Mouse (Mus musculus) ovary, adult 18-20 months (tissue): ENCODE results near the gene Olfr12.

Source experiments
- DNase-seq: peaks from one replicate; pipeline ENCODE4 v3.0.0; 2022; ENCODE audit warnings: low spot score, mixed read lengths

Olfr12 gene

DNA sequence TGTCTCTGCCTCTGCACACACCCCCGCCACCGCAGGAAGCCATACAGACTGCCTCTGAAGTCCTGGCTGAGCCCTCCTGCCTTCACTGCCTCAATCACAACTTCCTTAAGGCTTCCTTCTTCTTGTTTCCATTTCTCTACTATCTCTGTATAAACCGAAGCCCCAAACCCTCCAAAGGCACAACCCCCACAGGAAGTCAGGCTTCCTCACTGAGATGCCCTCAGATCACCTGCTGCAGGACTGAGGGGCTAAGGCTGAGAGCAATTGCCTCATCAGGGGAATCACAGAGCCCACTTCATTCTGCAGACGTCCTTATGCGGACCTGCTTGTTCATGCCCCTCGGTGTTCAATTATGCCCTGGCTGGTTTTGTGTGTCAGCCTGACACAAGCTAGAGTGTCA, 22.8 kb downstream of the Olfr12 start:
- no peak for DNase-seq

DNA sequence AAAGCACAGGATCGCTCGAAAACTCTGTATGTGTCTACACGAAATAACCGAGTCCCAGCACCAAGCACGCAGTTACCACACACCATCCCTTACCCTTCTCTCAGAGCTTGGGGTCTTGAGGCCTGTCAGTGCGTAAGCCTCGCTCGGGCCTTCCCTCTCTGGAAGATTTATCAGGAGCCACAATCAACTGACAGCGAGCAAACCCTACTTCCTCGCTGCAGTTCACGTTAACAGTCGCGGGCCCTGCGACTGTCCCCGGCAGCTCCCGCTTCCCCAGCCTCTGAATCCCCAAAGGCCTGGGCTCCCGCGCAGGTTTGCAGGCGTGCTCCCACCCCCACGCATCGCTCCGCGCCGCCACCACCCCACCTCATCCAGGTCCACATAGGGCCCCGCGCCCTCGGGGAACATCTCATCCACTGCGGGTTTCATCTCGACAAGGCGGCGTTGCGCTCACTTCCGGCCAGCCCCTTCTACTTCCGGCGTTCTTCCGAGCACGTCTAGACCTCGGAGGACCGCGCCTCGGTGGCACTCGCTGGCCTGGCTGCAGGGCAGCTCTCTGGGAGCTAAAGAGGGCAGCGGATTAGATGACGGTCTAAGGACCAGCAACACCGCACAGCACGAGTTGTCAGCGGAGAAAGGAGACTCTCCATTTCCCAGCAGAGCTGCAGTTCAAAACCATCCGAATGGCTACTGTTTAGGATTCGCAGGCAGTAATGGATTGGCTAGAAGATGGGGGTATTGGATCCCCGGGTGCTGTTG, 24.1 kb downstream of the Olfr12 start, which contains the start of gene Cops9:
Gene Cops9, minus strand, starts transcription at position 472 of the 759 bp plus-strand sequence.
- peak; percentile 80 for DNase-seq

DNA sequence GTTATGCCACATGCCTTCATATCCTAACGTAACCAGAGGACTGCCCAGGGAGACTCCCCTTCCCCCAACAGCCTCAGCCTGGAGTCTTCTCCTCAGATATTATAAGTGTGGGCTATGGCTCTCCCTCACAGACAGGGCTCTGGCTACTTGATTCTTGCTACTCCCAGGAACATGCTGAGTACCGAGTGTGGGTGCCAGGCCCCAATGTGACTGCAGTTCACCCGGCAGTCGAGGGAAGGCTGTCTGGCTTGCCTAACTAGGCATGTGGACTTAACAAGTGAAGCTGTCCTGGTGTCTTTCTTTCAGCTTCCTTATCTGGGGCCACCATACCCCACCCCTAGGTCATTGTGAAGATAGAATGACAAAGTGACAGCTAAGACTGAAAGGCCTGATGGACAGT, 26.1 kb downstream of the Olfr12 start:
- DNase-seq: no peak

- no peak for DNase-seq
Observed at GRCm38 (mm10) chr1:92644916-92645315, 27.3 kb downstream of the Olfr12 start.

- no peak for DNase-seq
Observed at GRCm38 (mm10) chr1:92646111-92646510, 28.5 kb downstream of the Olfr12 start.

- no peak for DNase-seq
Observed at GRCm38 (mm10) chr1:92646601-92647000, 29.0 kb downstream of the Olfr12 start.

GRCm38 (mm10) chr1:92647026-92647425, 29.4 kb downstream of the Olfr12 start:
- no peak for DNase-seq

GRCm38 (mm10) chr1:92647752-92648151, 30.2 kb downstream of the Olfr12 start:
- no peak for DNase-seq

GRCm38 (mm10) chr1:92648197-92648596, 30.6 kb downstream of the Olfr12 start:
- DNase-seq: no peak

DNA sequence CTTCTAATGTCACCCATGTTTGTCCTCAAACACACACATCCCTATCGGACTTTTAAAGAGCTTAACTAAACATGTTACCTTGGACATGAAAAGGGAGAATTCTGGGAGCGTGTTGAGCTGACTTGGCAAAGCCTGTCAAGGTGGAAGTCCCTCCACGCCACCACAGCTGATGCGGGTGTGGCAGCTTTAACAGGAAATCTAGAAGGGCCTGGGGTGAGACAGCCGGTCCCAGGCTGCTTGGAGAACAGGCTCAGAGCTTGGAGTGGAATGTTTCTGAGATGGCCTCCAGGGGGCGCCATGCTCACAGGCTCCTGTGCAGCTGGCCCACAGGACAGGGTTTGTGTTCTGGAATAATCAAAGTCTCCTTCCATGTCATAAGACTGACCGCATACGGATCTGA, 31.1 kb downstream of the Olfr12 start, which contains the start of gene Otos:
Gene Otos, minus strand, starts transcription at position 169 of the 400 bp plus-strand sequence.
- DNase-seq: peak; percentile 36

DNA sequence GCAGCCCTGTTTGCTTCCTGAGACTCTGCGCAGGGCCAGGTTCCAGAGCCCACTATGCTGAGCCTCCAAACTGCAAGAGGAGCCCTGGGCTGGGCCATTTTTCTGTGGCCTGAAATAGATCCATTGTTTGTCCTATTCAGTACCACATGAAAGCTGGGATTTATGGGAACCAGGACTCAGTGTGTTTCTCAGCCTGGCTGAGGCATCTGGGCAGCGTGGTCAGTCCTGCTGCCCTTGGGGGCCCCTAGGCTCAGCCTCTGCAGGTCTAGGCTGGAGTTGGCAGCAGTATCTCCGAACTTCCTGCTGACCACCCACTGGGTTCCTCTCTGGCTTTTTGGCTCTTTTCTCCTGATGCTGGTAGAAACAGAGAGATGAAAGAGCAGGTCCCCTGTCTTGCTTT, 33.9 kb downstream of the Olfr12 start:
- no peak for DNase-seq

GRCm38 (mm10) chr1:92653179-92653578, 35.6 kb downstream of the Olfr12 start:
- no peak for DNase-seq

DNA sequence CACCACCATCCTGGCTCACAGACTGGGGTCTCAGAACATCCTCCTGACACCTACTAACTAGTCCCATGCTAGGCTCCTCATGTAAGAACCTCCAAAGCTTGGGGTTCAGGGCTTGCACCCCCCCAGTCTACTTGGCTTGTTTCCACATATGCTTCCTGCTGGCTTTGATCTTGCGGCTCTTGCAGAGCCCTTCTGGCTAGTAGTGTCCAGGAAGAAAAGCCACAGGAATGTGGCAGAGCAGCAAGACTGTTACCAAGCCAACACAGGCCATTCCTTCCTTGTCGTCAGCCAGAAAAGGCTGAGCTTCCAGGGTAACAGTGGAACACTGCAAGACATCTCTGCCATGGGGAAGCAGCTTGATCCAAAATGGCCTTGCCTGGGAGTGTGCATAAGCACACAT, 37.1 kb downstream of the Olfr12 start:
- no peak for DNase-seq

GRCm38 (mm10) chr1:92657025-92657820, 39.6 kb downstream of the Olfr12 start:
- DNase-seq: no peak

- DNase-seq: no peak
Observed at GRCm38 (mm10) chr1:92659392-92659791, 41.8 kb downstream of the Olfr12 start.

DNA sequence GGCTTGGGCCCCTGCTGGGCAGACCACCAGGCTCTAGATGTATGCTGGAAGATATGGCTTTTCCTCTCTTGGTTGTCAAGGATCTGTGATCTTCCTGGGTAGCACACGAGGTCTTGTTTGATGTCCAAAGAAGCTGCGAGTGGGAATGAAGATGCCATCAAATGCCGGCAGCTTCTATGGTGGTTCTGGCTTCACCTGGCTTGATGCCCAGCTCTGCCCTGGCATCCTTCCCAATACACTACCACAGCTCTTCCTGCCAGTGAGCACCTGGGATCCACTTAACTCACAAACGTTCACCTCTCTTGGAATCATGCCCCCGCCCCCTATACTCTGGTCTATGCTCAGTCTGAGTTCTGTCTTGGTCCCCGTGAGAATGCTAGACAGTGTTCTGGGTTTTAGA, 49.5 kb downstream of the Olfr12 start:
- no peak for DNase-seq

GRCm38 (mm10) chr1:92669430-92669829, 51.8 kb downstream of the Olfr12 start:
- no peak for DNase-seq

DNA sequence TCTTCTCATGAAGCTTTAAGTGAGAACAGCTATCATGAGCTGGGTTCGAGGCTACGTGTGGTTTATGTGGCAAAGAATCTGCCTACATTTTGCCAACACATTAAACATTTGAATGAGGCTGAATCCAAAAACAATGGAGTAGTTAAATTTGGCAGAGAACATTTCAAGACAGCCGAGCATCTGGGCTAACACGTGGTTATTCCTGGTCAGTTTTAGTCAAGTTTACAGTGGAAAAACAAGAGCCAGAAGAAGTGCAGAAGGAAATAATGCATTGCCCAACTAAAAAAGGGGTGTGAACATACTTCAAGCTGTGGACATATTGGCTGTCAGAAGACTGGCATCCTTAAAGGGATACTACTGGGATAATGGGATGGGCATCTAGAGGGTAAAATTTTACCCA, 53.7 kb downstream of the Olfr12 start:
- DNase-seq: no peak
